Mouse (Mus musculus): ENCODE results near the gene Arhgap31. TPM values are rescaled to one million over a fixed set of nuclear protein-coding genes. Genes with fewer than 3 reads are reported as not detected.

The Arhgap31 gene
- total RNA-seq, 1 experiment from 2014 or later = 8.6 TPM

DNA sequence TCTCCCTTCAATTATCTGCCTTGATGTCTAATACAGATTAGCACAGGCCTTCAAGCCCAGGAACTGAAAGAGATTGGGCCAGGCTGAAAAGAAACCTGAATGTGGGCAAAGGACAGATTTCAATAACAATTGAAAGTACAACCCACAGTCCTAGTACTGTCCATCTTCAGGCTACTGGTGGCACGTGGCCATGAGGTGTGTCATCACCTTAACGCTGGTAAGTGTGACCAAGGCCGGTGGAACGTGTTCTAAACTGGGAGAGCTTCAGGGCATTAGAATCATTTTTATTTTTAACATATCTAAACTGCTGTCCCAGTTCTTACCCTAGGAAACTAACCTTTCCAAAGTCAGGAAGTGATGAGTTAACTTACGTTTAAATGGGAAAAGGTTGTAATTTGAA is 125.9 kb downstream of the Arhgap31 start:
- ATAC-seq (replicated peaks; ENCODE audit: insufficient number of reproducible peaks, low FRiP score, low TSS enrichment, poor library complexity, severe bottlenecking) = no peak

DNA sequence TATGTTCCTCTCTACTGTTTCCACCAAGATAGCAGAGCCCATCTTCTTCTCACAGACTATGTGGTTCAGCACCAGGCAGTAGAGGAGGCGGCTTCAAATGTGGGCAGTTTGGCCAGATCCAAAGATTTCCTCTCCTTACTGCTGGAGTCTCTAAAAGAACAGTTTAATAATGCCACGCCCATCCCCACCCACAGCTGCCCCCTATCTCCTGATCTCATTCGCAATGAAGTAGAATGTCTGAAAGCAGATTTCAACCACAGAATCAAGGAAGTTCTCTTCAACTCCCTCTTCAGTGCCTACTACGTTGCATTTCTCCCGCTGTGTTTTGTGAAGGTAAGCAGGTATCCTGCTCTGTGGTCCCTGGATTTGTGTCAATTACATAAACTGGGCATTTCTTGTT is 127.9 kb downstream of the Arhgap31 start:
- ATAC-seq (replicated peaks; ENCODE audit: insufficient number of reproducible peaks, low FRiP score, low TSS enrichment, poor library complexity, severe bottlenecking) = no peak

DNA sequence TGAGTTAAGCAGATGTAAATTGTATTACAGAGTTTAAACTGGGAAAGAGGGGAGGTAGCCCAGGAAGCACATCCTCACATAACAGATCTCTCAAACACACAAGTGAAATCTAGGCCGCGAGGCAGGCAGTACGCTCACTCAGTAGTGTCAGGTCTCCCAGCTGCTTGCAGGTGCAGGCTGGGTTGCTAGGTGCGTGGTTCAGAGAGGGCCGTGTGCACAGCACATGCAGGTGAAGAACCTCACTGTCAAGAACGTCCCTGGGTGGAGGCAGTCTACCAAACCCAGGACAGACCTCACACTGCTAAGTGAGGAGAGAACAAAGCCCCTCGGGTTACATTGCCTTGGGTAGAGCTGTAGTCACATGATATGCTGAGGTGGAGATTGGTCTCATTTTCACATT is 128.3 kb downstream of the Arhgap31 start:
- ATAC-seq (replicated peaks; ENCODE audit: insufficient number of reproducible peaks, low FRiP score, low TSS enrichment, poor library complexity, severe bottlenecking) = no peak; the same call in 1 of the 2 replicates

DNA sequence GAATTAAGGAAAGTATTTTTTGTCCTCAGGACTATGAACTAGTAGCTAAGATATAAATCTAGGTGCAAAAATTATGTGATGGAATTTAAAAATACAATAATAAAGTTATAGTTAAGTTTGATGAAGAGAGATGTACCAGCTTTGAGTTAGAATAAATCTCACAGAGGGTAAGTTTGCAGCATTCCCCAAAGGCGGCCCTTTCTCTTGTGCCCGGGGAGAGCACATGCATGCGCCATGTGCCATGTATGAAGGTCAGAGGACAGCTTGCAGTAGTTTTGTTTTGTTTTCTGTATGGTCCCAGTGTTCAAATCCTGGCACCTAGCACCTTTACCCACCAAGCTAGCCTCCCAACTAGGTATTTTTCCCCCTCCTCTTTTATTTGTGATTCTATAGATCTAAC is 141.6 kb downstream of the Arhgap31 start:
- ATAC-seq (replicated peaks; ENCODE audit: insufficient number of reproducible peaks, low FRiP score, low TSS enrichment, poor library complexity, severe bottlenecking) = no peak

DNA sequence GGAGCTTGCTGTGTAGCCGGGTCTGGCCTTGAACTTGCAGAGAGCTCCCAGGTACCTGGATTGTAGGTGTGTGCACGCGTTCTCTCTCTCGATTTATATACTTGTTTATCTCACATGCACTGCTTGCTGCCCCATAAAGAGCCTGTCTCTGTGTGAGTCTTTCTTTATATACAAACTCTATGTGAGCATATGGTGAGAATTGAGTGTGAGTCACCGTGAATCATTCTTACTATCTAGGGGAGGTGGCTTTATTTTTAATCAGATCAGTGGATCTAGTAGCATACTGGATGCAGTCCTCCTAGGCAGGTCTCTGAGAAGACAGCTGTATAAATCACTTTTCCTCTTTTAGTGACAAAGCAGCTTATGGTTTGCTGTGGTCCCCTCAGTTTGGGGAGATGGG is 144.9 kb downstream of the Arhgap31 start:
- no peak for ATAC-seq (replicated peaks; ENCODE audit: insufficient number of reproducible peaks, low FRiP score, low TSS enrichment, poor library complexity, severe bottlenecking)

DNA sequence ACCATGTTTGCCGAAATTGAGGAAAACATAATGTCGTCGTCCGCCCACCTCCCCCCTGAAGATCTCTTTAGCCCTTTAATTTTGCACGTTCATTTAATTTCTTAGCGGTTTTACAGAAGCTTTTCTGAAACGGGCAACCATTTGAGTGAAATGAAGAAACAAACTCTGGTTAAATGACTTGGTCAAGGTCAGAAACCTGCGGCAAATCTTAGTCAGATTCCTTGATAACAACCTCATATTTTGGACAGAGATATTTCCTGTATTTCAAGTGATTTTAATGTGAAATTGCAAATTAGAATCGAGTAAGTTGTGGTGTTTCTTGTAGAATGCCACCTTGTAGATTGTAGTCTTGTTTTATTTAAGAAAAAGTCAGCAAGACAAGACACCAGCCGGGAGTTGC is 149.6 kb downstream of the Arhgap31 start:
- ATAC-seq (replicated peaks; ENCODE audit: insufficient number of reproducible peaks, low FRiP score, low TSS enrichment, poor library complexity, severe bottlenecking) = no peak

DNA sequence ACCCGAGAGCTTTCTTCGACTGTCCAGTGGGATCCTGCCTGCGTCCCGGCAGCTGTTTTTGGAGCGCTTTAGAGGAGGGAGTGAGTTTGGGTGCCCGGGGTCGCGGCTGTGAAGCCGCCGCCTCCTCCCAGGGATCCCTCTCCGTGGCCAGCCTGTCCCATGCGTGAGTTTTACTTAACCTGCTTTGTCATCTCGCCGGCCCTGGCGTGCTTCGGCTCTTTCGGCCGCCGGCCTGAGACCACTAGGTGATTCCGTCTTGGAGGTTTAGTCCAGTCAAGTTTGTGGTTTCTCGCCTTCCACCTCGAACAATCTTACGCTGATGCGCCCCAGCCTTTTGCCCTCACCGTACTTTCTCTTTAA is 150.1 kb downstream of the Arhgap31 start:
- peak; percentile 16; the same call in 1 of the 2 replicates for ATAC-seq (replicated peaks; ENCODE audit: insufficient number of reproducible peaks, low FRiP score, low TSS enrichment, poor library complexity, severe bottlenecking)

DNA sequence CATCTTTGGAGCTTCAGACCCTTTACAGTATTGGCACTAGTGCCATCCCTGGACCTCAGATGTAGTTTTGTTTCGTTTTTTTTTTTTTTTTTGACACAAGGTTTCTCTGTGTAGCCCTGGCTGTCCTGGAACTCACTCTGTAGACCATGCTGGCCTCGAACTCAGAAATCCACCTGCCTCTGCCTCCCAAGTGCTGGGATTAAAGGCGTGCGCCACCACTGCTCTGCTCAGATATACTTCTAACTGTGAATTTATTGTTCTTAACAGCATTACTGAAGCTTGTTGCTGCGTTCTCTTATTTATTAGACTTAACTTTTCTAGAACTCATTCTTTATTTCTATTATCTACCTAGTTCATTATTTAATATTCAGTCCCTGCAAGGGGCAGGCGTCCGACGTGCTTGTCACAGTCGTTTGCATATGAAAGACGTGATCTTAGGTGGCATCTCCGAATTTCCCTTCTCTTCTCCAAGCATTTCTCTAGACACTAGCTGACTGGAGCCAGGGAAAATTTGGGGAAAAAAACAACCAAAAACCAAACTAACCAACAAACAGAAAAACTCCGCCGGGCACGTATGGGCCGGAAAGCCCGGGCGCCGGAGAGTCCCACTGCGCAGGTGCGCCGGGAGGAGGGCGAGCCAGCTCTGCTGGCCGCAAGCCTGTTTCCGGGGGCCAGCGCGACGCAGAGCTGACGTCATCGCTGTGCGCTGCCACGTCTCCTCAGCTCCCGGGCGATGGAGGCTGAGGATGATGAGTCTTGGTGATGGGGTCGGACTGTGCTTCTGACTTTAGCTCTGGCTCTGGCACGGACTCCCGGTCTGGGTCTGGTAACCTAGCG is 150.7 kb downstream of the Arhgap31 start:
- peak; percentile 97 for ATAC-seq (replicated peaks; ENCODE audit: insufficient number of reproducible peaks, low FRiP score, low TSS enrichment, poor library complexity, severe bottlenecking)

DNA sequence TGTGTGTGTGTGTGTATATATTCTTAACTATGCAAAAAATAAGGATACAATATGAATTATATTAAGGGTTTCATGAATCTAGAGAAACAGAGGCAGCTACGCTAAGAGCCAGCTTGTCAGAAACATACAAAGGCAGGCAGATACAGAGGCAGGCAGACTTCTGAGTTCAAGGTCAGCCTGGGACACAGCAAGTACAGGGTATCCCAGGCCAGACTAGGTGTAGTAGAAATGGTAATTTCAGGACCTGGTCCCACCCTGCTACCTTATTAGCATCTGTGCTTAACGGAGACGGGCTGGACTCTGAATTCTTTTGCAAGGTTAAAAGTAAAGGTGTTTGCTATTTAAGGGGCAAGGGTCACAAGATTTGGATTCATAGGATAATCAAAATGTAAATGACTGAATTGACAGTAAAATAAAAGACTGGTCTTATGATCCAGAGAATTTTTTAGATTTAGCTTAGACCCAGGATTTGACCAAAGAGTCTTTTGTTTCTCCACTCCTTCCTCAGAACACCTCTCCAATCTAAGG is 154.8 kb downstream of the Arhgap31 start, which contains the start of gene Tmem39a:
Tmem39a (plus strand) TSS at position 478 of the 528 bp plus-strand sequence.
- ATAC-seq (replicated peaks; ENCODE audit: insufficient number of reproducible peaks, low FRiP score, low TSS enrichment, poor library complexity, severe bottlenecking) = no peak

DNA sequence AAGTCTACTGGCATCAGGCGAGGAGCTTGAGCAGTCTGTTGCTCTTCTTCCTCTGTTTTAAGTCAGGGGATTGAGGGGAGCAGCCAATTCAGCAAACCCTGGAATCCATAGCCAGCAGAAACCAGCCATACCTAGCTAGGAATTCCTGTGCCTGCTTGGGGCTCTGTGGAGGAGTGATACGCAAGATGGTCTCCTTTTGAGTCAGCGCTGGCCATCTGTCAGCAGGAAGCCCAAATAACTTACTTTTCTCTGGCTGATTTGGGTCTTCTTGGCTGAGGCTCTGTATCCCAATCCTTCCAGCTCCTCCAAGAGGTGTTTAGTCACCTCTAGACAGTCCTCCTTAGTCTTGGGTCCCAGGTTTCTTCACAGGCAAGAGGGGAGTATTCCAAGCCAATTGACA is 157.1 kb downstream of the Arhgap31 start:
- no peak for ATAC-seq (replicated peaks; ENCODE audit: insufficient number of reproducible peaks, low FRiP score, low TSS enrichment, poor library complexity, severe bottlenecking)

DNA sequence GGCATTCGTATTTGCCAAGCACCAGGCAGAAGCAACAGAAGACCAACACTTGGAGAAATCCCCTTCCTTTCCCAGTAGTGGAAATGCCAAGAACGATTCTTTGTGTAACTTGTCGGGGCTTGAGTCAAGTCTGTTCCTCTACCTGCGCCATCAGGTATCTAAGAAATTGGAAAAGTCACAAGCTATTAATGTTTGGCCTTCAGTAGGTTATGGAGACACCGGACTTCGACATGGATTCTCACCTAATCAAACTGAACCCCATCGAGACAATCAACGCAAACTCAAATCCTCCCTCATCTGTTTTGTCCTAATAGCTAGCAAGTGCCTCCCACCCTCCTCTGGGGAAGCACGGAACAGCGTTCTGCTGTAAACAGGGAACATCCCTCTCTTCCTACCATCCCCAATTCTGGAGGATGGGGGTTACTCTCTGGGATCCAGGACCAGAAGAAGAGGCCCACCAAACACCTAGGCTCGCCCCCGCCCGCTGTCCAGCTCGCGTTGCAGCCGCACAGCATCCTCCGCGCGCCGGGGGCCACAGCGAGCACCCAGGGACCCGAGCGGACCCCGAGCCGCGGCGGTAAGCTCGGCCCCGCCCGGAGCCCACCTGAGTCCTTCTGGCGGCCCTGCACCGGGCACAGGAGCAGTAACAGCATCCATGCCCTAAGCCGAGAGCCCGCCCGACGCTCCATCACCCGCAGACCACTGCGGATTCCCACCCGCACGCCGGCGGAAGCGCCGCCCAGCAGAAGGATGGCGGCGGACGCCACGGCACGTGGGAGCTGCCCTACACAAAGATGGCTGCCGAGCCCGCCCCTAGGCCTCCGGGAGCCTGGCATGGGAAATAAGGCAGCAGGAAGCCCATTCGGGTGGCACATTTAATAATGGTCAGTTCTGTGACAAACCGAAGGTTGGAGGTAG is 163.3 kb downstream of the Arhgap31 start, which contains the start of gene Poglut1:
Poglut1 (minus strand) TSS at position 780 of the 918 bp plus-strand sequence.
- ATAC-seq (replicated peaks; ENCODE audit: insufficient number of reproducible peaks, low FRiP score, low TSS enrichment, poor library complexity, severe bottlenecking) = peak; percentile 84

Other genes starting within 250 kb of the Arhgap31 start
- gene Timmdc1, start 190.6 kb downstream of the Arhgap31 start, total RNA-seq (2017) = 11.9 to 26.7 TPM (median 17.7 TPM) in 3 replicates
- gene Poglut1, start 163.0 kb downstream of the Arhgap31 start, total RNA-seq (2017) = 11.8 to 14.3 TPM (median 12.6 TPM) in 3 replicates
- 25.3 to 36.8 TPM (median 31.7 TPM) in 3 replicates for gene Tmem39a, start 154.6 kb downstream of the Arhgap31 start, total RNA-seq (2017)
- gene B4galt4, start 29.0 kb upstream of the Arhgap31 start, total RNA-seq (2017) = 3.7 to 8.1 TPM (median 7.8 TPM) in 3 replicates
- not detected in 3 replicates for gene Upk1b, start 87.1 kb upstream of the Arhgap31 start, total RNA-seq (2017)
- not detected in 3 replicates for gene 4930435E12Rik, start 115.5 kb upstream of the Arhgap31 start, total RNA-seq (2017)
- gene Igsf11, start 179.4 kb upstream of the Arhgap31 start, total RNA-seq (2017) = not detected in 3 replicates